Mouse (Mus musculus): ENCODE results near the gene Polr1d.

DNA sequence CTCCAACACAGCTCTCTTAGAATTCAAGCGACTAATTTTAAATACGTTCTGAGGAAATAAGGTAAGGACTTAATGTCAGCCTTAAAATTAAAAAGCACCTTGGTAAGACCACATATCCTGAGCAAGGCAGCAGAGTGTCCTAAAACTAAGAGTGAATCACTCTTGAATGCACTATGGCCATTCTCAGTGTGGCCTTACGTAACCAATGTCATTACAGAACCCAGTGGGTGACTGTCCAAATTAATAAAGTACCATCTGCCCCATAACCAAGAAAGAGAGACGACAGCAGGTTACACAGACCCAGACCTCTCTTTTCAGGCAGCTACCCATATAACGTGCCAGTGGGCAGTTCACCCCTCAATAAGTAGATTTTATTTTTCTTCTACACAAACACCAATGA, 18.2 kb upstream of the Polr1d start:
- no peak for TF ChIP-seq CTCF (IDR thresholded peaks at IDR 0.05; ENCODE audit: extremely low read depth, insufficient read length, insufficient replicate concordance, low read depth, low read length)
- TF ChIP-seq POLR2A (IDR thresholded peaks at IDR 0.05; ENCODE audit: low read depth, low read length), result no peak
